Mouse (Mus musculus) heart, embryonic 16.5 days (tissue): ENCODE measurements around the gene Phf3. TPM values are rescaled to one million over a fixed set of nuclear protein-coding genes. Genes with fewer than 3 reads are reported as not detected.

Experiments used
- ATAC-seq: fragments of 200-750 bp; cut with Nextera tagmentation; replicated peaks from 2 replicates; pipeline ENCODE4 v1.8.0; 2017; ENCODE audit warnings: moderate number of reproducible peaks; ENCODE audit not compliant: insufficient read depth, low FRiP score; ENCODE audit errors: extremely low read depth
- H3K27ac ChIP-seq: fragments of 300-500 bp; sonication (generic); 2 replicates; pipeline ENCODE4 v1.5.1; 2014; ENCODE audit warnings: mild to moderate bottlenecking, low read length, control low read depth, moderate library complexity
- H3K27me3 ChIP-seq: fragments of 300-500 bp; sonication (generic); 2 replicates; pipeline ENCODE4 v1.6.1; 2014; ENCODE audit warnings: low read length, mixed read lengths; ENCODE audit not compliant: control insufficient read depth, insufficient read depth
- H3K36me3 ChIP-seq: fragments of 300-500 bp; sonication (generic); 2 replicates; pipeline ENCODE4 v1.6.1; 2014; ENCODE audit not compliant: control insufficient read depth, insufficient read depth
- H3K4me1 ChIP-seq: fragments of 300-500 bp; sonication (generic); 2 replicates; pipeline ENCODE4 v1.6.1; 2014; ENCODE audit warnings: low read length, mixed read lengths; ENCODE audit not compliant: control insufficient read depth, insufficient read depth
- H3K4me2 ChIP-seq: fragments of 300-500 bp; sonication (generic); 2 replicates; pipeline ENCODE4 v1.6.1; 2014; ENCODE audit warnings: low read depth, mild to moderate bottlenecking, control low read depth, low read length
- H3K4me3 ChIP-seq: fragments of 300-500 bp; sonication (generic); 2 replicates; pipeline ENCODE4 v1.5.1; 2014; ENCODE audit warnings: mild to moderate bottlenecking, control low read depth, low read length
- H3K9ac ChIP-seq: fragments of 300-500 bp; sonication (generic); 2 replicates; pipeline ENCODE4 v1.6.1; 2014; ENCODE audit warnings: low read length, control low read depth
- H3K9me3 ChIP-seq: fragments of 300-500 bp; sonication (generic); replicated peaks from 2 replicates; pipeline ENCODE4 v1.6.1; 2016; ENCODE audit warnings: low read length; ENCODE audit not compliant: control insufficient read depth
- WGBS: fragments of 180-500 bp; shearing (Covaris S2); extraction: QIAGEN DNeasy Blood & Tissue Kit; methylation state at CpG from one replicate; pipeline ENCODE4 v1.1.7; 2014; 5-methylcytosine and 5-hydroxymethylcytosine counted together
- polyA plus RNA-seq: library from polyadenylated mRNA; unstranded; fragments of >200 nt; fragmentation: Nextera tagmentation; extraction: Ambion mirVana; gene quantifications from 2 replicates; pipeline ENCODE4 v1.2.1, GENCODE M21; 2015

Gene Phf3
- polyA plus RNA-seq, 1 experiment from 2014 or later, result 22.7 TPM

DNA sequence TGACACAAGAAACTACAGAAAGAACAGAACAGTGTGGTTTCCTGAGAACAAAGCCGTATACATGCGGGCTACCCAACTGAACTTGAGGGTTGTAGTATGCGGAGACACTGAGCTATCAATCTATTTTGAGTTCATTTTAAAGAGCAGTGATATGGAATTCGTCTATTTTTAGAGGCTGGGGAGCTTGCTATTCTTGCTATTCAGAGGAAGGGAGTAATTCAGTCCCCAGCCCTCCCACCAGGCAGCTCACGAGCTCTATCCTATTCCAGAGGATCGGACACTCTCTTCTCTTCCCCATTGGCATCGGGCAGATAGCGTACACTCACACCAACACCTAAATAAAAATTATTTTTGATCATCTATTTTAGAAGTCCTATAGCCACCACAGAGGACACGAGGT, 87.1 kb downstream of the Phf3 start:
- H3K4me1 ChIP-seq, result 0 out of 2 replicates have a peak, but pooled peaks cover 3% of the 10 kb centered on the region
- no peaks in the 10 kb centered on the region for H3K9me3 ChIP-seq
- no peak overlapping the region for H3K9ac ChIP-seq
- WGBS, result 39% methylated on average over 9 of the region's 9 CpGs
- no peak overlapping the region for H3K4me3 ChIP-seq
- peak overlapping the region; percentile 46 for H3K4me2 ChIP-seq
- H3K27ac ChIP-seq, result peak overlapping the region; percentile 88
- peak; percentile 86 for ATAC-seq
- H3K27me3 ChIP-seq, result no peaks in the 10 kb centered on the region
- H3K36me3 ChIP-seq, result no peaks in the 10 kb centered on the region

DNA sequence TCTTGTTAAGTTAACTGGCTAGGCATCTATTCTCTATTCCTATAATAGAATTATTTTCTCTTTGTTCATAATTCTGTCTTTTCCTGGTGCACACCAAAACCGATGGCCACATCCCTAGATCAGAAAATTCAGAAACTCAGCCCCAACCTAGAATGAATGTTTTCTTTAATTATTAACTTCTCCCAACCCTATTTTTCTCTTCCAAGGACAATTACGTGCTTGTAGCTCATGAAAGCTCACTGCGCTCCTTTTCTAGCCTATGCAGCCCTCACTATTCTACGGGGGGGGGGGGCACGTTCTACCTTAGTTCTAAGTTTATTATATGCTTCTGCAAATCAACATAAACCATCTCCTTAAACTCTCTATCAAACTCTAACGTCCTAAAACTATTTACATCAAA, 90.0 kb downstream of the Phf3 start:
- 83% methylated on average over 6 of the region's 6 CpGs for WGBS
- Histone ChIP-seq H3K27ac (no peak overlapping the region), H3K9ac (no peak overlapping the region), H3K4me2 (no peak overlapping the region), H3K27me3 (no peaks in the 10 kb centered on the region), H3K9me3 (no peaks in the 10 kb centered on the region), H3K4me3 (no peak overlapping the region), H3K4me1 (0 out of 2 replicates have a peak, but pooled peaks cover 3% of the 10 kb centered on the region), H3K36me3 (no peaks in the 10 kb centered on the region)
- ATAC-seq, result no peak

DNA sequence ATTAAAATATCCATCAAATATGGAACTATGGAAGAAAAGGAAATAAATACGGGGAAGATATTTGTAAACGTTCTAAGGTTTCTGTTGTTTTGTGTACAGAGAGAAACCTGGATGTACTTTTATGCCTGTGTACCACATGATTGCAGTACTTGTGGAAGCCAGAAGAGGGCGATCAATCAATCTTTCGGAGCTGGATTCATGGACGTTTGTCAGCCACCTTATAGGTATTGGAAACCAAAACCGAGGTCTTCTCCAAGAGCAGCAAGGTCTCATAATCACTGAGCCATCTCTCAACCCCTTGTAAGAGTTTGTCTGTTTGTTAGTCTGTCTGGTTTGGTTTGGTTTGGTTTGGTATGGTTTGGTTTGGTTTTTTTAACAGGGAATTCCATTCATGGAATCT, 93.4 kb downstream of the Phf3 start:
- H3K9ac ChIP-seq, result no peak overlapping the region
- H3K36me3 ChIP-seq, result no peaks in the 10 kb centered on the region
- ATAC-seq, result no peak
- no peak overlapping the region for H3K27ac ChIP-seq
- H3K4me2 ChIP-seq, result no peak overlapping the region
- no peaks in the 10 kb centered on the region for H3K9me3 ChIP-seq
- H3K4me1 ChIP-seq, result peaks cover 2% of the 10 kb centered on the region; the same call in 1 of the 2 replicates
- no peaks in the 10 kb centered on the region for H3K27me3 ChIP-seq
- 44% methylated on average over 6 of the region's 6 CpGs for WGBS
- no peak overlapping the region for H3K4me3 ChIP-seq

DNA sequence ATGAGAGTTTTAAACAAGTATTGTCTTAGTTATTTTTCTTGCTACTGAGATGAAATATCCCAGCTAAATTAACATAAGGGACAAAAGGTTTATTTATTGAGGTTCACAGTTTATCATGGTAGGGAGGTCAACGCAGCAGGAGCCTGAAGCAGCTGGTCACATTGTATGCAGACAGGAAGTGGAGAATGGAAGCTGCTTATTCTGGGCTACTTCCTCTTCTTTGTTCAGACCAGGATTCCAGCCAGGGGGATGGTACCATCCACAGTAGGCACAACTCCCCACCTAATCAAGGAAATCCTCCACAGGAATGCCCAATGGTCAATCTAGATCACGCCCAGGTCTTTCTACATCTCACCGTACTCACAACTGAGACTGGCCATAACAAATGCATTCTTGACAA, 94.2 kb downstream of the Phf3 start:
- H3K4me2 ChIP-seq, result no peak overlapping the region
- no peaks in the 10 kb centered on the region for H3K27me3 ChIP-seq
- no peaks in the 10 kb centered on the region for H3K36me3 ChIP-seq
- H3K9ac ChIP-seq, result no peak overlapping the region
- ATAC-seq, result no peak
- H3K4me1 ChIP-seq, result peaks cover 2% of the 10 kb centered on the region; the same call in 1 of the 2 replicates
- H3K27ac ChIP-seq, result no peak overlapping the region
- H3K9me3 ChIP-seq, result no peaks in the 10 kb centered on the region
- H3K4me3 ChIP-seq, result no peak overlapping the region
- WGBS, result 80% methylated on average over 3 of the region's 3 CpGs

DNA sequence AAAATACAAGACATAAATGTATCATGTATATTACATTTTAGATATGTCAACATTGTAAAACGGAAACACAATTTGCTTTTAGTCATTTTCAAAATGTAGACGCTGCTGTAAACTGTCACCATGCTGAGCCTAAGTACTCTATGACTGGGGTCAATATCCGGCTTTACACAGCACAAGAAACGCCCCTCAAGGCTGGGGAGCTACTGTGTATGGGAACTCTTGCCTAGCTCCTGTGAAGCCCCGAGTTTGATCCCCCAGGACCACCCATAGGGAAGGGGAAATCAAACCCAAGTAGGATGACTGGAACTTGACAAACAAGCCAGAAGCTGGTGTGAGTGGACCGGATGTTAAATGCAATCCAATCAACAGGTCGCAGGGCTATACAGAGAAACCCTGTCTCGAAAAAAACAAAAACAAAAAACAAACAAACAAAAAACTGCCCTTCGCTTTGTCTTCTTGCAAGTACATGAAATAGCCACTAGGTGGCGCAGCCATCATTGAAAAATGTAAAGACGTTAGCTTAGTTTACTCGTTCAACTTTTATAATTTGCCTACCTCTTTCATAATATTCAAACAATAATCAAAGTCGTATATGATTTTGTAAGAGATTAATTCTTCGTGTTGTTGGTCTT, 95.2 kb downstream of the Phf3 start:
- H3K36me3 ChIP-seq, result no peaks in the 10 kb centered on the region
- no peak for ATAC-seq
- WGBS, result 13% methylated on average over 14 of the region's 14 CpGs
- H3K4me3 ChIP-seq, result no peak overlapping the region
- H3K4me1 ChIP-seq, result peaks cover 2% of the 10 kb centered on the region; the same call in 1 of the 2 replicates
- no peak overlapping the region for H3K27ac ChIP-seq
- no peaks in the 10 kb centered on the region for H3K27me3 ChIP-seq
- no peaks in the 10 kb centered on the region for H3K9me3 ChIP-seq
- H3K9ac ChIP-seq, result peak overlapping the region; percentile 41; the same call in 1 of the 2 replicates
- H3K4me2 ChIP-seq, result peak overlapping the region; percentile 43

DNA sequence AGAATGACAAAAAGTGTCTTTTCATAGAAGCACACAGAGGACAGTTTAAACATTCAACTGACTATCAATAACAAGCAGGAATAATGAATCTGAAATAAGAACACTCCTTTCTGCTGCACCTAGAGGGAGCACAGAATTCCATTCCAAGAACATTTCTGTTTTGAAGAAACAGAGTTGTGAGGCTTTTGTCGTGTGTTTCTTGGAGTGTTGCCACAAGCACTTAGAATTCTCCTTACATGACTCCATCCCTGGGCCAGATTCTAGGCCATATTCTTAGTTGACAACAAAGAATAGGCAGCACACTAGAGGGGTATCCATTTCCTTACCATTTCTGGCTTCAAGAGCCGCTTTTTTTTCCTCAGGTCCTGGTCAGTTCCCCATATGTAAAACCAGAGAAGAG, 97.5 kb downstream of the Phf3 start:
- H3K4me1 ChIP-seq, result peaks cover 2% of the 10 kb centered on the region; the same call in 1 of the 2 replicates
- 40% methylated on average over 2 of the region's 2 CpGs for WGBS
- H3K9me3 ChIP-seq, result no peaks in the 10 kb centered on the region
- H3K4me2 ChIP-seq, result no peak overlapping the region
- no peak for ATAC-seq
- no peaks in the 10 kb centered on the region for H3K36me3 ChIP-seq
- H3K4me3 ChIP-seq, result no peak overlapping the region
- H3K27me3 ChIP-seq, result no peaks in the 10 kb centered on the region
- no peak overlapping the region for H3K27ac ChIP-seq
- no peak overlapping the region for H3K9ac ChIP-seq

DNA sequence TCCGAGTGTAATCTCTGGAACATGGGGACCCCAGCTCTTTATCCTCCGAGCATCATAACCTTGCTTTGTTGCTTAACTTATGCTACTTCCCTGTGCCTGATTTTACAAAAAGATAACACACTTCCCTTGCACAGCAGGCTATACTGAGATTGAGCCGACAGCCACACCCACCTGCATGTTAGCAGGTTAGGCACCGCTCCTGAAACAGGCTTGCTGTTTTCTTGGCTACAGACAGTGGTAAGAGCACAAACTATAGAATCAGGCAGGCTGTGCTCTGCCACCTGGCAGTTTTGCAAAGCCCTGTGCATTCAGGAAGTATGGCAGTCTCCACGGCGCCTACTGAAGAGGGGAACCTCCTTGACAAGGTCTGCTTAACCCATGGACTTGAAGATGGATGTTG, 100.1 kb downstream of the Phf3 start:
- no peak overlapping the region for H3K9ac ChIP-seq
- H3K36me3 ChIP-seq, result no peaks in the 10 kb centered on the region
- no peaks in the 10 kb centered on the region for H3K9me3 ChIP-seq
- no peak for ATAC-seq
- H3K4me2 ChIP-seq, result no peak overlapping the region
- peaks cover 2% of the 10 kb centered on the region; the same call in 1 of the 2 replicates for H3K4me1 ChIP-seq
- no peaks in the 10 kb centered on the region for H3K27me3 ChIP-seq
- WGBS, result 70% methylated on average over 6 of the region's 6 CpGs
- no peak overlapping the region for H3K27ac ChIP-seq
- H3K4me3 ChIP-seq, result no peak overlapping the region

DNA sequence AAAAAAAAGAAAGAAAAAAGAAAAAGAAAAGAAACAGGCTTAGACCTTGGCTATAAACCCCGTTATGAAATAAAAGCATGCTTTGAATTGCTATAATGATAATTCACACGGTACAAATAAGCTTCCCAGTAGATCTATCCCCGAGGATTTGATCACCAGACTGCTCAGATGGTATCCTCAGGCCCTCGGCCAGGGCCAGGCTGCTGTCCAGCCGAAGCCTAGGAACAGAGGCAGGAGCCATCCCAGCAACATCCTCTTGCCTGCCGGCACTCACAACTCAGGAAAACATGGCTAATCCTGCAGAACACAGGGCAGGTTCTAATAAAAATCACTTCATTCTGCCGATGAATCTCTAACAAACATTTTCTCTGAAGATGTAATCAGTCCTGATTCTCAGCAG, 100.9 kb downstream of the Phf3 start:
- Histone ChIP-seq H3K9me3 (no peaks in the 10 kb centered on the region), H3K27ac (no peak overlapping the region), H3K9ac (no peak overlapping the region), H3K4me3 (no peak overlapping the region), H3K36me3 (no peaks in the 10 kb centered on the region), H3K4me2 (no peak overlapping the region), H3K27me3 (no peaks in the 10 kb centered on the region), H3K4me1 (no peaks in the 10 kb centered on the region)
- no peak for ATAC-seq
- WGBS, result 71% methylated on average over 7 of the region's 7 CpGs

DNA sequence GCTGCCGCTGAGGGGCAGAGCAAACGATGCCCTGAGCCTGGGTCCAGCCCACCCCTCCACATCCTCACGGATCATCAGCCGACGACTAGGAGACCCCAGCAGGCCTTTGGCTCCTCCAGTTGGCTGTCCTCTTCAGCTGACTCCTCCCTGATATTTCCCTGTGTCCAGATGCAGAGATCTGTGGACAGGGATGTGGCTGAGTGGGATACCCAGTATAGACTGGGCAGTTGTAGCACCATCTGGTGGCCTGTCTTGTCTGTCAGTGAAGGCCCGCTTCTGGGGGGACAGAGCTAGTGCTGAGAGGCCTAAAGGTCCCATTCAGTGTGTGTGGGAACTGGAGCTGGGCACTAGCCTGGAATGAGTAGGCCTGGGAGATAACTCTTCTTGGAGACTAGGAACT, 101.9 kb downstream of the Phf3 start:
- no peaks in the 10 kb centered on the region for H3K36me3 ChIP-seq
- H3K4me3 ChIP-seq, result no peak overlapping the region
- H3K27ac ChIP-seq, result no peak overlapping the region
- no peak overlapping the region for H3K4me2 ChIP-seq
- H3K4me1 ChIP-seq, result no peaks in the 10 kb centered on the region
- no peak for ATAC-seq
- 64% methylated on average over 6 of the region's 6 CpGs for WGBS
- no peaks in the 10 kb centered on the region for H3K9me3 ChIP-seq
- no peaks in the 10 kb centered on the region for H3K27me3 ChIP-seq
- H3K9ac ChIP-seq, result no peak overlapping the region
